Mouse (Mus musculus): ENCODE measurements around the gene Emc9. TPM values are rescaled to one million over a fixed set of nuclear protein-coding genes. Genes with fewer than 3 reads are reported as not detected.

Gene Emc9
- polyA plus RNA-seq, 1 experiment = 92.8 TPM

GRCm38 (mm10) chr14:55540067-55540786, 44.9 kb downstream of the Emc9 start, which contains the start of gene Pck2:
Pck2 (plus strand) TSS chr14:55540266.
- TF ChIP-seq CTCF (IDR thresholded peaks at IDR 0.05; ENCODE audit: borderline replicate concordance, insufficient read depth, low read depth, low read length) (no peak), POLR2A (IDR thresholded peaks at IDR 0.05; ENCODE audit: borderline replicate concordance, insufficient read depth, low read length) (peak; percentile 68)
- DNase-seq = peak; percentile 89 to 91
- WGBS = under 1% methylated on average over 32 of the region's 32 CpGs

GRCm38 (mm10) chr14:55536116-55536745, 48.9 kb downstream of the Emc9 start:
- Histone ChIP-seq H3K27ac (ENCODE audit: insufficient read depth, low read length) (no peak overlapping the region), H3K27me3 (ENCODE audit: control insufficient read depth, insufficient read depth, low read length) (no peaks in the 10 kb centered on the region), H3K4me3 (replicated peaks; ENCODE audit: insufficient read depth, low read depth, low read length) (no peak overlapping the region), H3K4me1 (ENCODE audit: control insufficient read depth, insufficient read depth, low read length) (no peaks in the 10 kb centered on the region)
- WGBS = 60% methylated on average over 6 of the region's 6 CpGs
- TF ChIP-seq CTCF (IDR thresholded peaks at IDR 0.05; ENCODE audit: borderline replicate concordance, insufficient read depth, low read depth, low read length) (peak; percentile 69), POLR2A (IDR thresholded peaks at IDR 0.05; ENCODE audit: borderline replicate concordance, insufficient read depth, low read length) (no peak)
- DNase-seq = no peak

More at GRCm38 (mm10) chr14:55540067-55540786, 44.9 kb downstream of the Emc9 start, which contains the start of gene Pck2:
- peak within 1 kb of the TSS; percentile 79 for H3K4me3 ChIP-seq (replicated peaks; ENCODE audit: insufficient read depth, low read depth, low read length)
- H3K27ac ChIP-seq (ENCODE audit: insufficient read depth, low read length) = peak within 1 kb of the TSS; percentile 93
- H3K4me1 ChIP-seq (ENCODE audit: control insufficient read depth, insufficient read depth, low read length) = peaks cover 21% of the 10 kb centered on the region
- no peaks in the 10 kb centered on the region for H3K27me3 ChIP-seq (ENCODE audit: control insufficient read depth, insufficient read depth, low read length)

Other genes starting within 250 kb of the Emc9 start
- 18.5 and 18.7 TPM in 2 replicates for gene Dhrs4, start 106.5 kb downstream of the Emc9 start, polyA plus RNA-seq (2012; rRNA removed)
- gene Carmil3, start 94.7 kb downstream of the Emc9 start, polyA plus RNA-seq (2012; rRNA removed) = 109 and 119 TPM in 2 replicates
- gene Cpne6, start 74.9 kb downstream of the Emc9 start, polyA plus RNA-seq (2012; rRNA removed) = 39.8 and 56.8 TPM in 2 replicates
- gene Nrl, start 60.3 kb downstream of the Emc9 start, polyA plus RNA-seq (2012; rRNA removed) = 0.33 and 0.56 TPM in 2 replicates
- gene Pck2, start 45.0 kb downstream of the Emc9 start, polyA plus RNA-seq (2012; rRNA removed) = 44.8 and 49.3 TPM in 2 replicates
- gene Dcaf11, start 25.3 kb downstream of the Emc9 start, polyA plus RNA-seq (2012; rRNA removed) = 115 and 127 TPM in 2 replicates
- 0.97 TPM in 2 replicates for gene A730061H03Rik, start 24.9 kb downstream of the Emc9 start, polyA plus RNA-seq (2012; rRNA removed)
- not detected in 2 replicates for gene Fitm1, start 9.7 kb downstream of the Emc9 start, polyA plus RNA-seq (2012; rRNA removed)
- 38.4 and 40.7 TPM in 2 replicates for gene Psme1, start 7.2 kb downstream of the Emc9 start, polyA plus RNA-seq (2012; rRNA removed)
- 43.1 and 46.8 TPM in 2 replicates for gene Psme2, start 5.8 kb upstream of the Emc9 start, polyA plus RNA-seq (2012; rRNA removed)
- gene Rnf31, start 6.4 kb upstream of the Emc9 start, polyA plus RNA-seq (2012; rRNA removed) = 31.1 and 32.9 TPM in 2 replicates
- gene Irf9, start 18.3 kb upstream of the Emc9 start, polyA plus RNA-seq (2012; rRNA removed) = 18.4 and 20.3 TPM in 2 replicates
- 71.2 and 79.1 TPM in 2 replicates for gene Rec8, start 32.7 kb upstream of the Emc9 start, polyA plus RNA-seq (2012; rRNA removed)
- gene Ipo4, start 50.7 kb upstream of the Emc9 start, polyA plus RNA-seq (2012; rRNA removed) = 150 and 151 TPM in 2 replicates
- gene Gm49378, start 52.6 kb upstream of the Emc9 start, polyA plus RNA-seq (2012; rRNA removed) = 4.9 and 5.6 TPM in 2 replicates
- gene Tm9sf1, start 58.5 kb upstream of the Emc9 start, polyA plus RNA-seq (2012; rRNA removed) = 35.3 and 40.1 TPM in 2 replicates
- 0.40 and 0.61 TPM in 2 replicates for gene Tssk4, start 64.9 kb upstream of the Emc9 start, polyA plus RNA-seq (2012; rRNA removed)
- gene Mdp1, start 75.2 kb upstream of the Emc9 start, polyA plus RNA-seq (2012; rRNA removed) = 44.8 and 44.9 TPM in 2 replicates
- gene Gmpr2, start 86.6 kb upstream of the Emc9 start, polyA plus RNA-seq (2012; rRNA removed) = 29.2 and 29.6 TPM in 2 replicates
- 414 and 434 TPM in 2 replicates for gene Nedd8, start 86.8 kb upstream of the Emc9 start, polyA plus RNA-seq (2012; rRNA removed)
- 36.0 and 38.5 TPM in 2 replicates for gene Tinf2, start 96.5 kb upstream of the Emc9 start, polyA plus RNA-seq (2012; rRNA removed)
- 0.07 and 0.08 TPM in 2 replicates for gene Tgm1, start 128.6 kb upstream of the Emc9 start, polyA plus RNA-seq (2012; rRNA removed)
- 64.1 and 66.8 TPM in 2 replicates for gene Rabggta, start 137.0 kb upstream of the Emc9 start, polyA plus RNA-seq (2012; rRNA removed)
- 113 and 122 TPM in 2 replicates for gene Dhrs1, start 160.4 kb upstream of the Emc9 start, polyA plus RNA-seq (2012; rRNA removed)
- 10.7 and 10.8 TPM in 2 replicates for gene Nop9, start 160.4 kb upstream of the Emc9 start, polyA plus RNA-seq (2012; rRNA removed)
- gene Cideb, start 173.2 kb upstream of the Emc9 start, polyA plus RNA-seq (2012; rRNA removed) = 10.5 and 15.2 TPM in 2 replicates
- gene Ltb4r2, start 176.1 kb upstream of the Emc9 start, polyA plus RNA-seq (2012; rRNA removed) = 0.07 and 0.08 TPM in 2 replicates
- gene Ltb4r1, start 180.7 kb upstream of the Emc9 start, polyA plus RNA-seq (2012; rRNA removed) = 0.33 and 0.36 TPM in 2 replicates
- gene Adcy4, start 198.8 kb upstream of the Emc9 start, polyA plus RNA-seq (2012; rRNA removed) = 4.0 and 4.1 TPM in 2 replicates
- 0.39 and 0.60 TPM in 2 replicates for gene Ripk3, start 203.6 kb upstream of the Emc9 start, polyA plus RNA-seq (2012; rRNA removed)
- 1.5 and 1.7 TPM in 2 replicates for gene Nfatc4, start 237.8 kb upstream of the Emc9 start, polyA plus RNA-seq (2012; rRNA removed)

Measured in cerebellum, adult 2 months (tissue).